Mouse (Mus musculus) effector memory CD4-positive, alpha-beta T cell, adult 7 months (primary cell): ENCODE data around the gene Gm2022. TPM values are rescaled to one million over a fixed set of nuclear protein-coding genes. Genes with fewer than 3 reads are reported as not detected.

ENCODE experiments used
- polyA plus RNA-seq: library from polyadenylated mRNA; unstranded; fragments of 100-300 nt; shearing (Covaris generic); gene quantifications from one replicate; pipeline ENCODE4 v1.2.1, GENCODE M21; 2017

The Gm2022 gene
- polyA plus RNA-seq = not detected

GRCm38 (mm10) chr12:87895070-87895469 is at the start of gene Gm2022:
Gene Gm2022 (plus strand): TSS chr12:87895370.

DNA sequence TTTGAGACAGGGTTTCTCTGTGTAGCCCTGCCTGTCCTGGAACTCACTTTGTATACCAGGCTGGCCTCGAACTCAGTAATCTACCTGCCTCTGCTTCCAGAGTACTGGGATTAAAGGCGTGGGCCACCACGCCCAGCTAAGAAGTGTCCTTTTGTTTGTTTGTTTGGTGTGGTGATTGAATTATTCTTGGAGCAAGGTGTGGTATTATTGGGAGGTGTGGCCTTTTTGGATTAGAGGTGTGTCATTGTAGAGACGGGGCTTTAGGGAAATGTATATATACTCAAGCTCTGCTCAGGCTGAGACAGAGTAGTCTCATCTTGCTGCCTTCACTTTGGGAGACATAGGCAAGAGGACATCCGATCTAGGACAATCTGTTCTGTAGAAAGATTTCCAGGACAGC is 21.4 kb upstream of the Gm2022 start, which contains the start of gene Gm2016:
TSS of gene Gm2016 (plus strand) at position 301 of the 400 bp plus-strand sequence.

GRCm38 (mm10) chr12:87919721-87920120 is 24.6 kb downstream of the Gm2022 start, which contains the start of gene Gm2035:
Gene Gm2035 (minus strand): TSS chr12:87919857.

Other genes starting within 250 kb of the Gm2022 start
- gene Gm21319, start 119.6 kb upstream of the Gm2022 start, polyA plus RNA-seq = not detected
- 1.2 TPM for gene Gm21936, start 99.9 kb upstream of the Gm2022 start, polyA plus RNA-seq
- 1.1 TPM for gene BB287469, start 78.8 kb upstream of the Gm2022 start, polyA plus RNA-seq
- 0.95 TPM for gene Gm2001, start 53.0 kb upstream of the Gm2022 start, polyA plus RNA-seq
- gene Gm2016, start 21.3 kb upstream of the Gm2022 start, polyA plus RNA-seq = not detected
- not detected for gene Gm2035, start 24.5 kb downstream of the Gm2022 start, polyA plus RNA-seq
- not detected for gene Gm2042, start 58.7 kb downstream of the Gm2022 start, polyA plus RNA-seq
- gene Gm2075, start 116.5 kb downstream of the Gm2022 start, polyA plus RNA-seq = not detected
- gene Gm6803, start 123.4 kb downstream of the Gm2022 start, polyA plus RNA-seq = not detected
- gene Gm2056, start 131.6 kb downstream of the Gm2022 start, polyA plus RNA-seq = not detected
- not detected for gene Gm16368, start 188.3 kb downstream of the Gm2022 start, polyA plus RNA-seq